Mouse (Mus musculus): ENCODE results near the gene Gm20431.
"Not testable (repeated sequence)": the region's sequence is repeated elsewhere in the genome, so short reads cannot be mapped to it uniquely, and the experiment has no call there.

Gm20431 gene

DNA sequence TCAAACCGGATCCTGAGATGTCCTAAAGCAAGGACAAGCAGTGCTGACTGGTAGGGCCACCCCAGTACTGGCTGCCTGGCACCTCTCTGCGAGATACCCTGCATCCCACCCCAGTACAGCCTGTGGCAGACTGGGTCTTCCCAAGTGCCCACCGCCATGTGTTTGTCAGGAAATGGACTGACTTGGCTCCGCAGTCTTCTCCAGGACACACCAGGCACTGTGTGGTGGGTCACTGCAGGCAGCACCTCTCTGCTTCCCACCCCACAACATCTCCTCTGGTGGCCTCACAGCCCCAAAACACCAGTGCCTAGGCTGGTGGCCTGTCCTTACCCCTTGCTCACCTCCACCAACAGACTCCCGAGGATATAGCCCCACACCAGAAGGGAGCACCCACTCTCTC lies 30.9 kb downstream of the Gm20431 start:
- no peak for DNase-seq (ENCODE audit: low read depth, low spot score)

DNA sequence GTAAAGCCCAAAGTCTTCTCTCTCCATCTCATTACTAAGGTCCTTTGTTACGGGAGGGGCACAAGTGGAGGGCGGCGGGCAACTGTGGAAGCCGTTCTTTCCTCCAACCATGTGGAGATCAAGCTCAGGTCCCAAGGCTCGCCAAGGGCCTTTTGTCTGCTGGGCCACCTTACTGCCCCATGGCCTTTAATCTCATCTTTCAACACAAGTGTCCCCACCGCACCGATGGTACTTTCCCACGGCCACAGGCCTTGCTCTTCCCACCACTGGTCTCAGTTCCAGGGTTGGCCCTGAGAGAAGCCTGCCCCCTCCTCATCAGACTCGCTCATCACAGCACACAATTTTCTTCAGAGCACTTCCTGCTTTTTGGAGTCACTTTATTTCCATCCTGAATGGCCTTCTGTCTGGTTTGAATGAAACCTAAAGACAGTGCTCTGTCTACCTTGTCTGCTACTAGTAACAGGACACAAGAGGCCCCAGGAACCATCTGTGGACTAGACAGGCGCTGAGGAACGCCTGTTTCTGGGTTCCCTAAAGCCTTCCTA lies 31.6 kb downstream of the Gm20431 start:
- no peak for DNase-seq (ENCODE audit: low read depth, low spot score)

DNA sequence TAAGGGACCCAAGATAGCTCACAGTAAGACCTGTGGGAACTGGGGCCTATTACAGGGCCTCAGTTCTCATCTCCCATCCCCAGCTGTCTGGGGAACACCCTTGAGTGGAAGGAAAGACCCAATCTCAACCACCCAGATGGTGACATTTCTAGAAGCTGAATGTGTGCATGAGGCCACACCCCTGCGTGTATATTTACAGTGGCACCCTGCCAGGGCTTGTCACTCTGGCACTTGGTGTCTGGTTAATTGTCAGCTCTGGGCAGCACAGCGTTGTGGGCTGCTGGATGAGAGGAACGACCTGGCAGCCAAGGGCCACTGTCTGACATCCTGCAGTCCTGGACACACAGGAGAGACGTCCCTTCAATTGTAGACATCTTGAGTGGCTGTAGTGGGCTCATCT lies 32.4 kb downstream of the Gm20431 start:
- DNase-seq (ENCODE audit: low read depth, low spot score): no peak

DNA sequence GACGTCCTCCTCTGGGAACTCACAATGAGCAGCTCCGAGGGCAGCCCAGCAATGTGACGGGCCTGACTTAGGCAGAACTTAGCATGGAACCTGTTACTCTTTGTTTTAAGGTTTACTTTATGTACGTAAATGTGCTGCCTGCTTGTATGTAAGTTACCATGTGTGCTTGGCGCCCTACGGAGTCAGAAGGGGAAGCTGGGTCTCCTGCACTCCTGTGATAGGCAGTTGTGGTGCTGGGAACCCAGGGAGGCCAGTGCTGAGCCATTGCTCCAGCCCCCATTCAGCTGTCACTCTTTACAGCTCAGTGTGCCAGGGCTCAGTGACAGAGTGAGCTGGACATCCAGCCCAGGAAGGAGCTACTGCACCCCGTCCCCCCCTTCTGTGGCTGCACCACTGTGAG lies 34.3 kb downstream of the Gm20431 start:
- no peak for DNase-seq (ENCODE audit: low read depth, low spot score)

DNA sequence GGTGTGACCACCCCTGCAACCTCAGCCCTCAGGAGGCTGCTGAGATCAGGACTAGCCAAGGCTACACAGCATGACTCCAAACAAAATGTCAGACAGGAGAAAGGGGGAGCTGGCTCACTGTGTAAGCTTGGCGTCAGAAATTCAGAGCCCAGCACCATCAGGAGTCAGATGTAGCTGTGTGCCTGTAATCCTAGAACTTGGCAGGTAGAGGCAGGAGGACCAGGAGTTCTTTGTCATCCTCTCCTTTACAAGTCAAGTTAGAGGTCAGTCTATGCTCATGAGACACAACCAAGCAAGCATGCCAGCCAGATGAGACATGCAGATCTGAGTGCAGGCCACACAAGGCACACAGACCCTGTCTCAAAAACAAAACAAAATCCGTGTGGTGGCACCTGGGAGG lies 35.6 kb downstream of the Gm20431 start:
- DNase-seq (ENCODE audit: low read depth, low spot score): peak; percentile 48

DNA sequence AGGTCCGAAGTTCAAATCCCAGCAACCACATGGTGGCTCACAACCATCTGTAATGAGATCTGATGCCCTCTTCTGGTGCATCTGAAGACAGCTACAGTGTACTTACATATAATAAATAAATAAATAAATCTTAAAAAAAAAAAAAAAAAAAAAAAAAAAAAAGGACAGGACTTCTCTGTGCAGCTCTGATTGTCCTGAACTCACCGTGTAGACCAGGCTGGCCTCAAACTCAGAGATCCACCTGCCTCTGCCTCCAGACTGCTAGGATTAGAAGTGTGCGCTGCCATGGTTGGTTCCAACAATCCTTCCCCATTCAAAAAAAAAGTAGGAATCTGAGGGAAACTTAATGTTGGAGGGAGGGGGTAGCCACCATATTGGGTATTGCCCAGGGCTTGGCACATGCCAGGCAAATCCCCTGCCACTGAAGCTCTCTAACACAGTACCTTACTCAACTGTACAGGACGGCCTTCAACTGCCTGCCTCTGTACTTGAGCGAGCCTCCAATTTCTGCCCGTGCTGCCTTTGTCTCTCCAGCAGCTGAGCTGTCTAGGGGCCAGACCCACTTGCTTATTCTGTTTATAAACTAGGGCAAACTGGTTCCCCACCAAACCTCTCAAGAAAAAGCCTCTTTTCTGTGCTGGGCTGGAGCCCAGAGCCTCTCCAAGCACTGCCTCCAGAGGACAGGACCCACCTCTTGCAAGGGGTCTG lies 36.8 kb downstream of the Gm20431 start:
- DNase-seq (ENCODE audit: low read depth, low spot score): no peak

DNA sequence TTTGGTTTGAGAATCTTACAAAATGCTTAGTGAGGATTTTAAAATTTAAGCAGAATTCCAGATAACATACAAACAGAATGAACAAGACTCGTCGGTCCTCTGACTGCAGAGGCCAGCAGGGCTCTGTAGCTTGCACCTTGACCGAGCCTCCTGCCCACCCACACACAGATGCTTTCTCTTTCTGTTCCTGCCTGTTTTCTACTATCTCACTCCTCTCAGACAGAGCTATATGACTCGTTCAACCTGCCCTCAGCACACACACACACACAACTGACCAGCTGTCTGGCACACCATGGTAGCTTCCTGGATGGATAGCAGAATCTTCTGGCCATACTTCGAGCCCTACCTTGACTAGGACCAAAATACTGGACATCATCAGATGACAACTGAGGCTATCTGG lies 38.3 kb downstream of the Gm20431 start:
- no peak for DNase-seq (ENCODE audit: low read depth, low spot score)

DNA sequence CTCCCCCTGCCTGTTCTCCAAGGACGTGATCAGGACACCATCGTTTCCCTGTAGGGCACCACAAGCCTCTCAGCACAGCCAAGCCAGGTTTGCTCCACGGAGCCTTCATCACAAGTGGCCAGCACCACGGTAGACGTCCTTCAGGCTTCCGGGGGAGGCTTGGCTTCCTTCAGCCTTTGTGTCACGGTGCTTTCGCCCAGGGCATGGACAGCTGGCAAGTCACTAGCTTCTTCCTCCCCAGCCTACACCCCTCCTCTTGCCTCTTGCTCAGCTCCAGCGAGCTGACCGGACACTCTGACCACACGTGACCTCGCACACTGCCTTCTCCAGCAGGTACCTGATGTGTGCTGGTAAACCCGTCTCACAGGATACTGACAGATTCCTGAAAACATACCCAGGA lies 38.9 kb downstream of the Gm20431 start:
- DNase-seq (ENCODE audit: low read depth, low spot score): peak; percentile 67

DNA sequence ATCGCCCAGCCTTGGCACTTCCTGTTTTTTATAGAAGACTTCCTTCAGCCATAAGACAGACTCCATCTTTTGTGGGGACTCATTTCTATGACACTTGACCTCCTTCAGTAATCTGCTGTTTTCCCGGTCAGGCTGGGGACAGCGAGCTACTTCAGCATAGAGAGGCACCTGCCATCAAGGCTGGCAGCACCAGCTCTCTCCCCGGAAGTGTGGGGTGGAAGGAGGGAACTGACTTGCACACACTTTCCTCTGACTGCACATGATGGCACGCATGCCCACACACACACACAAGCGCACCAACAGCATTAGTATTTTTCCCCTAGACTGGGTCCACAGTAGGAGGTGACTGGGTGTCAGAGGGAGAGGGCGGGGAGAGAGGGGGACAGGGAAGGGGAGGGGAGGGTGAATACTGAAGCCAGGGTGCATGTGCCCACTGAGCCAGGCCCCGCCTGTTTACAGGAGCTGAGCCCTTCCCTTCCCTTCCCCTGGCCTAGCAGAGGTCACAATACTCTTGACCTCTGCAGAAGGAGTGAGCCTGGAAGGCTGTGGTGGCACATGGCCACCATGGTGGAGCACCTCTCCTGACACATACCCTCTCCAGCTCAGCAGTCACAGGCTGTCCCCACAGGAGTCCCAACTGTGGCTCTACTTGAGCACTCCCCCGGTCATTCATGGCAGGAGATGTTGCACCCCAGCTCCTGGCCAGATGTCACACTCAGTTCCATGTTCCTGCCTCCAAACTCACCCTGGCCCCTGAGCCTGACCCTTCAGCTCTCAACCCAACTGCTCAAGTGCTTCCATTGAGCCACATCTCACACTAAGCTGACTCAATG lies 39.8 kb downstream of the Gm20431 start:
- DNase-seq (ENCODE audit: low read depth, low spot score): no peak

DNA sequence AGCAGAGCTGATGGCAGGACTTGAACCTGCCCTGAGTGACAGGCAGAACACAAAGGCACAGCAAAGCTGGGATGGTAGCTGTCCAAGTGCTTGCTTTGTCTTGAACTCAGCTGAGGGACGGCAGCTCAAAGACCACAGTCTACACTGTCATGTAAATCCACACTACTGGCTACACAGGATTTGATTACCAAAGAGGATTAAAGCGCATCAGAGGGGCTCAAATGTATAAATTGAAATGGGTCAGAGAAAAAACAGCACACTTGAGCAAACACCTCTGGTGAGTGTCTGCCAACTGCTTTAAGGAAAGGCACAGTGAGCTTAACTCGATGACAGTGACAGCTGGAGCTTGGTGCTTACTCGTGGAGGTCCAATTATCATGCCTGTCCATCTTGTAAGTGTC lies 43.8 kb downstream of the Gm20431 start:
- DNase-seq (ENCODE audit: low read depth, low spot score): no peak

DNA sequence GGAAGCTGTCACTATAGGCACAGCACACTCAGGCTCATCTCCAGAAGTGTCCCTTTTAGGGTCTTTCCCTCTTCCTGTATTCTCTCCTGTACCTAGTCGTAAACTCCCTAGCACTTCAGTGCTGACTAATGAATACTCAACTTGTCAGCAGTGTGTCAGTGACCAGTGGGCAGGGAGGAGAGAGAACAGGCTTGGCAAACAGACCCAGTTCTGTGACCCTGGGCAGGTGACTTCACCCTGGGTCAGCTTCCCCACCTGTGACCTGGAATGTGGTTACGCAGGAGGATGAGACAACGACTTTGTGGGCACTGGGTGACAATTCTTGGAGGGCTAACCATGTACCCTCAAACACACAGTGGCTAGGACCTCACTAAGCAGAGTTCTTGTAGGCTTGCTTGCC lies 44.3 kb downstream of the Gm20431 start:
- DNase-seq (ENCODE audit: low read depth, low spot score): no peak

DNA sequence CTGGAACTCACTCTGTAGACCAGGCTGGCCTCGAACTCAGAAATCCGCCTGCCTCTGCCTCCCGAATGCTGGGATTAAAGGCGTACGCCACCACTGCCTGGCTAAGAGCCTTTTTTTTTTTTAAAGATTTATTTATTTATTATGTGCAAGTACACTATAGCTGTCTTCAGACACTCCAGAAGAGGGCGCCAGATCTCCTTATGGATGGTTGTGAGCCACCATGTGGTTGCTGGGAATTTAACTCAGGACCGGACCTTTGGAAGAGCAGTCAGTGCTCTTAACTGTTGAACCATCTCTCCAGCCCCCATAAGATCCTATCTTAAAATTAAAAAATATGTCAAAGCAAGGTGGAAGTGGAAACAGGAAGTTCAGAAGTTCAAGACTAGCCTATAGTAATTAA lies 48.0 kb downstream of the Gm20431 start:
- not testable (repeated sequence) for DNase-seq (ENCODE audit: low read depth, low spot score)

DNA sequence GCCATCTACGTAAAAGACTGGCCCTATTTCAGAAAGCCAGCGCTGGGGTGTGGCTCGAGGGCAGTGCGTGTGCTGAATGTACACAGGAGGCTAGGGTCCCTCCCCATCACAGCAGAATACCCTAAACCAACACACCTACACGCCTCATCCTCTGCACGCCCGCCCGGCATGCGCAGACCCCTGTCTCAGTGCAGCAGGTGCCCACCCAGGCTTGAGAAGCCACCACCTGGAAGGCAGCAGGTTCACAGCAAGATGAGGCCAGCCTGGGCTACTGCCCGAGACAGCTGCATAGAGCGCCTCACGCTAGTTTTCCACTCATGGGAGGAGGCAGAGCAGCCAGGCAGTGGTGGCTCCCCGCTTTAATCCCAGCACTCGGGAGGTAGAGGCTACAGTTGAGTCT lies 49.2 kb downstream of the Gm20431 start:
- DNase-seq (ENCODE audit: low read depth, low spot score): no peak

DNA sequence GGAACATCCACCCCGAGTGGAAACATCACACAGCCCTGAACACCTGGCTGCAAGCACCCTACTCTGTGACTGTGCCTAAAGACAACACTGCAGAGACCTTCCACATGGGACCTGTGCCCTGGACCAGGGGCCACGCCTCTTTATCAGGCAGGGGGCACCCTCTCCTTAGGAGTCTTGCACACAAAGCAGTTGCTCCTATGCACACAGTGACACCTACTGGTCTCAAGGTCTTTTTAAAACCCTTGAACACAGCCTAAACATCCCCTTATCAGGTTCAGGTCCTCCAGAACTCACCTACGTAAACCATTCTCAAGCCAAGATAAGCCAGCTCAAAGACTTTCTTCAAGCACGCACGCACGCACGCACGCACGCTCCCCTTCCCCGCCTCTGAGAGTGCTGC lies 50.0 kb downstream of the Gm20431 start:
- DNase-seq (ENCODE audit: low read depth, low spot score): no peak

DNA sequence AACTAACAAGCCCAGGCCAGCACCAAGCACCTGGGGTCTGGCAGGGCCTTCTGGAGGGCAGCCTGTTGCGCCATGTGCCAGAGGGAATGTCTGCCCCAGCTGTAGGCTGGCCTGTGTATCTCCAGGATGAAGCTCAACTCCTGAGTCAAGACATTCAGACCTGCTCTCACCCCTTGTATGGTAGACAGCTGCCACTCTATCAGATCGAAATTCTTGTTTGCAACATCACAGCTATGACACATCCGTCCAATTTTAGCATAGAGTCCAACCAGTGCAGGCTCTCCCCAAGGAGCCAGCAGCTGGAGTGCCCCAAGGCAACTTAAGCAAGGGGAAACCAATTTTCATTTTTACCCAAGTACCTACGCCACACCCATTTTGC lies 54.6 kb downstream of the Gm20431 start:
- no peak for DNase-seq (ENCODE audit: low read depth, low spot score)

DNA sequence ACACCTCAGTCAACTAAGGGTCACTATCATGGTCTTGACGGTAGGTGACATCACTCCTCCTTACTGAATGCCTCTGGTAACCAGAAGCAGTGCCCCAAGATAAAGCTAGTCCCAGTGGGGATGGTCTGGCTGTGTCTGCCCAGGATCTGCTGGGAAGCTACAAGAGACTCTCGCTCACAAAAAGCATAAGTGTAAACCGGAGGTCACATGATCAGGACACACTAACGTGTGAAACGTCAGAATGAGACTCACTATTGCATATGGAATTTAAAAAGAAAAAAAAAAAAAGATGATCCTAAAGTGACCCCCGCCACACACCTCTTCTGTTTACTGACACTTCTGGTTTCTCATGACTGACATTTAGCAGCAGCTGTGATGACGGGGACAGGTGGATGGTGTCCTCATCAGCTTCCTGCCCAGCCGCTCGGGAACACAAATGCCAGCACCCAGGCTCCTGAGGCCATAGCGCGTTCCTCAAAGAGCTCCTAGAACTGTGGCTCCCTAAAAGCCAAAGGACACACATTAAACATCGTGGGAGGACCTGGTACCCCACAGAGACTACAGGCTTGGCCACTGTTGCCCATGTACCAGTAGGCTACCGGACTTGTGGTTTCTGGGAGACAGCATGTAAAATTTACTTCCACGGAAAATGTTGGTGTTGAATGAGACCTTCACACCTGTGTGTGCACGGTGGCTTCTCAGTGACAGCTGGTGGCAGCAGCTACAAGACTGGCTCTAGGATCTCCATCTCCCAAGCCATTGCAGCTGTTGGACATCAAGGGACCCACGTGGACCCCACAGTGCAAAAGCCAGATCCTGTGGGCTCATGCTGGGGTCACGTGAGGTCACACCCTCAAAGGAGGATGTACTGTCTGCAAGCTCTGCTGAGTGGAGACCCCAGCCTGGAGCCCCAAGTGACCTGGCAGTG lies 55.2 kb downstream of the Gm20431 start:
- DNase-seq (ENCODE audit: low read depth, low spot score): no peak

DNA sequence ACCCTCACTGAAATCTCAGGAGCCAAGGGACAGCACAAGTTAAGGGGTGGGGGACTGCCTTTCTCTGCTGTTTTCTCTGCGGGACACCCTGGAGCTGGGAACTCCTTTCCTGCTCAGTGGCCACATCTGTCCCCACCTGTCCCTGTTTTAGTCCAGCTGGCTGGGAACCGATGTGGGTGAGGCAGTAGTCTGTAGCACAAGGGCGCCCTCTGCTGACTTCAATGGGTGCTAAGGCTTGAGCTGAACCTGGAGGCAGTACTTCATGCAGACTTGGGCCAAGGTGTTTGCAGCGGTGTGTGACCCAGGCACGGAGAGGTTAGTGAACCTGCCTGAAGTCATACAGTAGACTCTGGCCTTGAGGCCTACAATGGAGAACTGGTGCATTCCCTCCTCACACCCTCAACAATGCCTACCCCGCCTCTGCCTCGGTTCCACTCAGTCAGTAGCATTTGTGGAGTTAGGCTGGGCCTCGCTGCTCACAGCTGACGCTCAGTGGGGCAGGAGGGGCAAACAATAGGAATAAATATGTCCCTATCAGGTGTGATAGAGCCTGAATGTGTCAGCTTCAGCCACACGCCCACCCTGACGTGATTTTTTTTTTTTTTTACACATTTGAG lies 56.0 kb downstream of the Gm20431 start:
- peak; percentile 87 for DNase-seq (ENCODE audit: low read depth, low spot score)

DNA sequence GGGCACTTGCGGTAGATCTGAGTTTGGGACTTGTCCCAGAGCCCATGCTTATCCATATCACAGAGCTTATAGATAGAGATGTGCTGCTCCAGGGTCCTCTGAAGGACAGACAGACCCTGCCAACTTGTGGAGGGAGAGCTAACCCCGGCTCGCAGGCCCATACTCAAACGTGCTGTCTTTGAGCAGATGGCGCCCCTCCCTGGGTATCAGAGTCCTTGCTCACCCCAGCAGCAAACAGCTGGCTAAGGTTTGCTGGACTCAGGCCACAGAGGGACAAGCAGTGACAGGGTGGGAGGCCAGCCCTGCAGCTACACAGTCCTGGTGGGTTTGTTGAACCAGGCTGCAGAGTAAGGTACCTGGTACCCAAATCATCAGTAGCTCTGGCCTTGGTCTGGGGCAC lies 58.3 kb downstream of the Gm20431 start:
- DNase-seq (ENCODE audit: low read depth, low spot score): no peak

DNA sequence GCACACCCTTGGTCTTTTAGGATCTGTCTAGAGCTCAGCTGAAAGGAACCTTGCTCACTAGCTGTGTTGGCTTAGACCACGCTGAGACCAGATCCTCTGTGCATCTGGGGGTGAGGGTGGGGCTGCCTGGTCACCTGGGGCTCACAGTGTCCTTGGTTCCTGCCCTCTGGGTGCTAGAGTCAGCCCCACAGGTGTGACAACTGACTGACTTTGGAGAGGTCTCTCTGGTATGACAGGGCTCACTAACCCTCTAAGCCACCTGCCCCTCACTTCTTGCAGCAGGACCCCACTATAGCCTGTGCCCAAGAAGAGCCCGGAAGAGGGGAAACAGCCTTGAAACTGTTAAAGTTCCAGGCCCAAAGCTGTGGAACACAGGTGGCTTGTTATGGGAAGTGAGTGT lies 58.9 kb downstream of the Gm20431 start:
- no peak for DNase-seq (ENCODE audit: low read depth, low spot score)

DNA sequence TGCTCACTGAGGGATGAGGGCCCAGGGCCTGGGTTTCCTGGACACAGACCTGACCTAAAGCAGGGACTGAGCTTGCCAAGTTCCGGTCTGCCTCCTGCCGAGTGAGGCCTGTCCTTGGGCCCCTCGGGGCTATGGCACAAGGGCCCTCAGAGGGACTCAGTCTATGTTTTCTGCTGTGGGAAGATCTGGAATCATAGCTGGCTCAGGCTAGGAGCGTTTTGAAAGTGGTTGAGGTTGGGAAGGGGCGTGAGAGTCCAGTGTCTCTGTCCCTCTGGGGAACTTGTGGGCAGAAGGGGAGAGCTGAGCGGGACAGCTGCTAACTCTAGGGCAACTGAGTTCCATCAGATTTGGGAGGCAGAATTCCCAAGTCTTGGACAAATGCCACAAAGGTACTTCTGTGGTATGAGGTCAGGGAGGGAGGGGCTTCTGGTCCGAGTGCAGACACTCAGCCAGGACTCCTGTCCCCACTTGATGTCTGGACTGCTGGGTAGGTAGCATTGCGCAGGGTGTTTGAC lies 60.8 kb downstream of the Gm20431 start:
- DNase-seq (ENCODE audit: low read depth, low spot score): no peak

DNA sequence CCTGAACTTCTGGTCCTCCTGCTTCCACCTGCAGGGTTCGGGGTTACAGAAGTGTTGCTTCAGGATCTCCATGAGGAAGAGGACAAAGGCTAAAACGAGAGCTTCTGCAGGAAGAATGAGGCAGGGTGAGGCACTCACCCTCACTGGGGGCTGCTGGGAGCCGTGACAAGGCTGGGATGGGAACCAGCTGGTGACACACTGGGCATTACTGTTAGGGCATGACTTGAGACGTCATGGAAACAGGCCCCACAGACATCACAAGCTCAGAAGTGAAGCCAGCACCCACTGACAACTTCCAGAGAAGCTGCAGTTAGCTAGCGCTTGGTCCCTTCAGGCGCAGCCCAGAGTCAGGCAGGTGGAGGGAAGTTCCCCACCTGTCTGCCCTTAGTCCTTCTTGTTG lies 61.4 kb downstream of the Gm20431 start:
- no peak for DNase-seq (ENCODE audit: low read depth, low spot score)
